Mouse (Mus musculus) forebrain, embryonic 15.5 days (tissue): Measurements from ENCODE around the gene Otx1. TPM values are rescaled to one million over a fixed set of nuclear protein-coding genes. Genes with fewer than 3 reads are reported as not detected.

Source experiments
- ATAC-seq: fragments of 200-750 bp; cut with Nextera tagmentation; replicated peaks from 2 replicates; pipeline ENCODE4 v1.8.0; 2017; ENCODE audit warnings: mild to moderate bottlenecking, moderate TSS enrichment, moderate library complexity
- H3K27ac ChIP-seq: fragments of 300-500 bp; sonication (generic); replicated peaks from 2 replicates; pipeline ENCODE4 v1.5.1; 2015; ENCODE audit warnings: mild to moderate bottlenecking, inconsistent platforms
- H3K27me3 ChIP-seq: fragments of 300-500 bp; sonication (generic); 2 replicates; pipeline ENCODE4 v1.6.1; 2015; ENCODE audit warnings: inconsistent platforms
- H3K36me3 ChIP-seq: fragments of 300-500 bp; sonication (generic); 2 replicates; pipeline ENCODE4 v1.6.1; 2015; ENCODE audit warnings: mild to moderate bottlenecking, inconsistent platforms
- H3K4me1 ChIP-seq: fragments of 300-500 bp; sonication (generic); 2 replicates; pipeline ENCODE4 v1.6.1; 2015; ENCODE audit warnings: inconsistent platforms
- H3K4me2 ChIP-seq: fragments of 300-500 bp; sonication (generic); replicated peaks from 2 replicates; pipeline ENCODE4 v1.6.1; 2015; ENCODE audit warnings: mild to moderate bottlenecking, inconsistent platforms
- H3K4me3 ChIP-seq: fragments of 300-500 bp; sonication (generic); 2 replicates; pipeline ENCODE4 v1.5.1; 2015; ENCODE audit warnings: mild to moderate bottlenecking, inconsistent platforms
- H3K9ac ChIP-seq: fragments of 300-500 bp; sonication (generic); replicated peaks from 2 replicates; pipeline ENCODE4 v1.6.1; 2015; ENCODE audit warnings: mild to moderate bottlenecking, inconsistent platforms
- H3K9me3 ChIP-seq: fragments of 300-500 bp; sonication (generic); 2 replicates; pipeline ENCODE4 v1.6.1; 2016; ENCODE audit warnings: inconsistent platforms
- WGBS: fragments of 180-500 bp; shearing (Covaris S2); methylation state at CpG from one replicate; pipeline ENCODE4 v1.1.7; 2015; ENCODE audit warnings: mixed read lengths; 5-methylcytosine and 5-hydroxymethylcytosine counted together
- polyA plus RNA-seq: library from polyadenylated mRNA; unstranded; fragments of >200 nt; fragmentation: Nextera tagmentation; extraction: Ambion mirVana; gene quantifications from 2 replicates; pipeline ENCODE4 v1.2.1, GENCODE M21; 2015

Gene Otx1
- polyA plus RNA-seq, 1 experiment from 2014 or later, result 9.8 TPM

GRCm38 (mm10) chr11:21997561-21998140, 5.0 kb downstream of the Otx1 start:
- H3K9me3 ChIP-seq, result no peaks in the 10 kb centered on the region
- no peak for ATAC-seq
- 6% methylated on average over 20 of the region's 20 CpGs for WGBS
- H3K36me3 ChIP-seq, result no peaks in the 10 kb centered on the region
- peak overlapping the region; percentile 63 for H3K4me3 ChIP-seq
- H3K4me2 ChIP-seq, result peak overlapping the region; percentile 77
- peaks cover 11% of the 10 kb centered on the region; the same call in 1 of the 2 replicates for H3K27me3 ChIP-seq
- peaks cover 72% of the 10 kb centered on the region for H3K4me1 ChIP-seq
- H3K27ac ChIP-seq, result peak overlapping the region; percentile 72
- peak overlapping the region; percentile 47 for H3K9ac ChIP-seq

- H3K27me3 ChIP-seq, result peaks cover 11% of the 10 kb centered on the region; the same call in 1 of the 2 replicates
- H3K9me3 ChIP-seq, result no peaks in the 10 kb centered on the region
- peak; percentile 68 for ATAC-seq
- H3K36me3 ChIP-seq, result no peaks in the 10 kb centered on the region
- H3K4me2 ChIP-seq, result peak overlapping the region; percentile 77
- H3K9ac ChIP-seq, result peak overlapping the region; percentile 47
- 2% methylated on average over 63 of the region's 63 CpGs for WGBS
- H3K27ac ChIP-seq, result peak overlapping the region; percentile 72
- peaks cover 67% of the 10 kb centered on the region for H3K4me1 ChIP-seq
- H3K4me3 ChIP-seq, result peak overlapping the region; percentile 63
Observed at GRCm38 (mm10) chr11:21996661-21997560, 5.8 kb downstream of the Otx1 start.

GRCm38 (mm10) chr11:21996325-21996647, 6.4 kb downstream of the Otx1 start:
- ATAC-seq, result 0 out of 2 replicates have a peak, but pooled peaks have one; percentile 5

GRCm38 (mm10) chr11:21995534-21996324, 7.0 kb downstream of the Otx1 start:
- Histone ChIP-seq H3K4me1 (peaks cover 55% of the 10 kb centered on the region), H3K36me3 (no peaks in the 10 kb centered on the region), H3K9me3 (no peaks in the 10 kb centered on the region), H3K4me3 (peak overlapping the region; percentile 63), H3K27ac (peak overlapping the region; percentile 72), H3K4me2 (peak overlapping the region; percentile 77), H3K9ac (peak overlapping the region; percentile 47), H3K27me3 (peaks cover 13% of the 10 kb centered on the region)
- 7% methylated on average over 27 of the region's 27 CpGs for WGBS
- no peak for ATAC-seq

More at GRCm38 (mm10) chr11:21996325-21996647, 6.4 kb downstream of the Otx1 start:
- Histone ChIP-seq H3K4me3 (peak overlapping the region; percentile 63), H3K9ac (peak overlapping the region; percentile 47), H3K27me3 (peaks cover 13% of the 10 kb centered on the region), H3K27ac (peak overlapping the region; percentile 72), H3K4me2 (peak overlapping the region; percentile 77), H3K9me3 (no peaks in the 10 kb centered on the region), H3K4me1 (peaks cover 60% of the 10 kb centered on the region), H3K36me3 (no peaks in the 10 kb centered on the region)
- 9% methylated on average over 13 of the region's 13 CpGs for WGBS

GRCm38 (mm10) chr11:21994377-21995370, 8.0 kb downstream of the Otx1 start:
- Histone ChIP-seq H3K4me1 (peaks cover 46% of the 10 kb centered on the region), H3K4me2 (peak overlapping the region; percentile 77), H3K4me3 (peak overlapping the region; percentile 63), H3K9ac (peak overlapping the region; percentile 27; the same call in 1 of the 2 replicates), H3K27me3 (peaks cover 17% of the 10 kb centered on the region), H3K9me3 (no peaks in the 10 kb centered on the region), H3K27ac (peak overlapping the region; percentile 65), H3K36me3 (no peaks in the 10 kb centered on the region)
- ATAC-seq, result peak; percentile 1; the same call in 1 of the 2 replicates
- 5% methylated on average over 34 of the region's 34 CpGs for WGBS

- no peaks in the 10 kb centered on the region for H3K36me3 ChIP-seq
- H3K4me3 ChIP-seq, result peak overlapping the region; percentile 63
- peaks cover 46% of the 10 kb centered on the region for H3K4me1 ChIP-seq
- ATAC-seq, result peak; percentile 17; the same call in 1 of the 2 replicates
- peaks cover 18% of the 10 kb centered on the region for H3K27me3 ChIP-seq
- no peaks in the 10 kb centered on the region for H3K9me3 ChIP-seq
- 3% methylated on average over 40 of the region's 47 CpGs for WGBS
- H3K27ac ChIP-seq, result peak overlapping the region; percentile 47
- peak overlapping the region; percentile 31; the same call in 1 of the 2 replicates for H3K9ac ChIP-seq
- peak overlapping the region; percentile 77 for H3K4me2 ChIP-seq
Observed at GRCm38 (mm10) chr11:21993597-21994376, 8.9 kb downstream of the Otx1 start.

GRCm38 (mm10) chr11:21992761-21993596, 9.7 kb downstream of the Otx1 start:
- Histone ChIP-seq H3K4me2 (peak overlapping the region; percentile 77), H3K27me3 (peaks cover 13% of the 10 kb centered on the region; the same call in 1 of the 2 replicates), H3K27ac (0 out of 2 replicates have a peak overlapping the region, but pooled peaks have one; percentile 47), H3K9ac (peak overlapping the region; percentile 31), H3K36me3 (no peaks in the 10 kb centered on the region), H3K4me3 (peak overlapping the region; percentile 63), H3K9me3 (no peaks in the 10 kb centered on the region), H3K4me1 (peaks cover 43% of the 10 kb centered on the region)
- 4% methylated on average over 96 of the region's 96 CpGs for WGBS
- peak; percentile 21; the same call in 1 of the 2 replicates for ATAC-seq

- 78% methylated on average over 1 of the region's 1 CpGs for WGBS
Observed at GRCm38 (mm10) chr11:21988398-21988946, 14.2 kb downstream of the Otx1 start.

GRCm38 (mm10) chr11:21985118-21985517, 17.6 kb downstream of the Otx1 start:
- no peak; the same call in 1 of the 2 replicates for ATAC-seq
- H3K4me1 ChIP-seq, result no peaks in the 10 kb centered on the region
- no peak overlapping the region for H3K9ac ChIP-seq
- H3K4me3 ChIP-seq, result no peak overlapping the region
- H3K27ac ChIP-seq, result no peak overlapping the region
- 0 out of 2 replicates have a peak, but pooled peaks cover 5% of the 10 kb centered on the region for H3K27me3 ChIP-seq
- 26% methylated on average over 1 of the region's 1 CpGs for WGBS
- no peaks in the 10 kb centered on the region for H3K36me3 ChIP-seq
- no peak overlapping the region for H3K4me2 ChIP-seq
- no peaks in the 10 kb centered on the region for H3K9me3 ChIP-seq

More at GRCm38 (mm10) chr11:21988398-21988946, 14.2 kb downstream of the Otx1 start:
- no peak overlapping the region for H3K4me3 ChIP-seq
- H3K4me1 ChIP-seq, result peaks cover 9% of the 10 kb centered on the region
- H3K9me3 ChIP-seq, result no peaks in the 10 kb centered on the region
- no peak overlapping the region for H3K27ac ChIP-seq
- no peaks in the 10 kb centered on the region for H3K36me3 ChIP-seq
- ATAC-seq, result no peak
- no peak overlapping the region for H3K9ac ChIP-seq
- H3K4me2 ChIP-seq, result no peak overlapping the region
- peaks cover 7% of the 10 kb centered on the region; the same call in 1 of the 2 replicates for H3K27me3 ChIP-seq
